Mouse (Mus musculus): ENCODE results near the gene Olfr221.
"Not testable (repeated sequence)": the region's sequence is repeated elsewhere in the genome, so short reads cannot be mapped to it uniquely, and the experiment has no call there.

Olfr221 gene

DNA sequence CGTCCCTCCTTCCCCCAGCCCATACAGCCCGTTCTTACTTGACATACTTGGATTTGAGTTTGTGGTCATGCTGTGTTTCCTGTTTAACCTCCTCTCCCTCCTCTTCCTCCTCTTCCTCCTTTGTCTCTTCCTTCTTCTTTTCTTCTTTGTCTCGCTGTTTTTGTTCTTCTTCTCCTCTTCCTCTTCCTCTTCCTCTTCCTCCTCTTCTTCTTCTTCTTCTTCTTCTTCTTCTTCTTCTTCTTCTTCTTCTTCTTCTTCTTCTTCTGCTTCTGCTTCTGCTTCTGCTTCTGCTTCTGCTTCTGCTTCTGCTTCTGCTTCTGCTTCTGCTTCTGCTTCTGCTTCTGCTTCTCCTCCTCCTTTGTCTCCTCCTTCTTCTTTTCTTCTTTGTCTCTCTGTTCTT is at the start of gene Olfr221:
Olfr221 (minus strand) TSS at position 101 of the 400 bp plus-strand sequence.
- not testable (repeated sequence) for DNase-seq (ENCODE audit: low spot score)

GRCm38 (mm10) chr14:52083083-52083482 is 40.8 kb upstream of the Olfr221 start:
- no peak for DNase-seq (ENCODE audit: low spot score)

DNA sequence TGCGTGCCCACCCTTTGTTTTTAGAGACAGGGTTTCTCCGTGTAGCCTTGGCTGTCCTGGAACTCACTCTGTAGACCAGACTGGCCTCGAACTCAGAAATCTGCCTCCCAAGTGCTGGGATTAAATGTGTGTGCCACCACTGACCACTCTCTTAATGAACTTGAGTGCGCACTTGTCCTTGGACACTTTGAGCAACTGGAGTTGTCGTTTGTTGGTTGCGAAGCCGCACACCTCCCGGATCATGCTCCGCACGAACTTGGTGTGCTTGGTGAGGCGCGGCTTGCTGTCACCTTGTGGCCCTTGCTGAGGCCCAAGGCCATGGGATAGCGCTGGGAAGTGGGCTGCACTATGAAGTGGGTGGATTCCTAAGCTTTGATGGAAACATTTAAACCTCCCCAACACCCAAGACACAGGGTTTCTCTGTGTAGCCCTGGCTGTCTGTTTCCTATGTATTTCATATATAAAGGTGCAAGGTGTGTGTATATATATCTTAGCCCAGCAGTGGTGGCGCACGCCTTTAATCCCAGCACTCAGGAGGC is 29.4 kb upstream of the Olfr221 start:
- DNase-seq (ENCODE audit: low spot score) = no peak

- no peak for DNase-seq (ENCODE audit: low spot score)
Measured at GRCm38 (mm10) chr14:52066135-52066534, 23.9 kb upstream of the Olfr221 start.

DNA sequence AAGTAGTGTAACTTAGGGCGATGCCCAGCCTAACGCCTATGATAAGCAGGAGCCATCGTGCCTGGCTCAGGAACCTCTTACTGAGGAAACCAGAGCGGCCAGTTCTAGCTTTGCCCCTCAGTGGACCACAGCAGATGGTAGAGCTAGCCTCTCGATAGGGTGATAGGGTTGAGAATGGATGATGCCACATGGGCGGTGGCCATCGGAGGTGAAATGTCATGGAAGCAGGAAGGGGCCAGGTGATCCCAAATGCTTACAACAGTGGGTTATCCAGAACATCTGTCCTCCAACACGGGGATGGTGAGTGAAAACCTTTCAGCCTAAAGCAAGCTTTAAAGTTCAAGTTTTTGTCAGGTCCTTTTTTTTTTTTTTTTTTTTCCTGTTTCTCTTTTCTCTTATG is 19.5 kb upstream of the Olfr221 start:
- no peak for DNase-seq (ENCODE audit: low spot score)

- no peak for DNase-seq (ENCODE audit: low spot score)
Measured at GRCm38 (mm10) chr14:52060800-52061199, 18.5 kb upstream of the Olfr221 start.

GRCm38 (mm10) chr14:52059982-52060381 is 17.7 kb upstream of the Olfr221 start:
- no peak for DNase-seq (ENCODE audit: low spot score)

DNA sequence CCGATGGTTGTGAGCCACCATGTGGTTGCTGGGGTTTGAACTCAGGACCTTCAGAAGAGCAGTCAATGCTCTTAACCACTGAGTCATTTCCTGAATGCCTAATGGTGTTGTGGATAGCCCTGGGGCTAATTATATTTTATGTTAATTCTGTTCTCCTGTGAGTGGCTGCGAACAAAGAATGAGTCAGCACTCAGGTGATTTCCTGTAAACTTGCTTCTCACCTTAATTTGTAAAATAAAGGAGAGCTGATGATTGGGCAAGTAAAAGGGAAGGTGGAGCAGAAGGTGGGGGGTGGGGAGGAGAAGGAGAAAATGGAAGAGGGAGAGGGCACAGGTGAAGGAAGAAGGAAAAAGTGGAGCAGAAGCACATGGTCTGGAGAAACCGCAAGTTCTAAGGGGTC is 10.5 kb upstream of the Olfr221 start:
- DNase-seq (ENCODE audit: low spot score) = not testable (repeated sequence)

DNA sequence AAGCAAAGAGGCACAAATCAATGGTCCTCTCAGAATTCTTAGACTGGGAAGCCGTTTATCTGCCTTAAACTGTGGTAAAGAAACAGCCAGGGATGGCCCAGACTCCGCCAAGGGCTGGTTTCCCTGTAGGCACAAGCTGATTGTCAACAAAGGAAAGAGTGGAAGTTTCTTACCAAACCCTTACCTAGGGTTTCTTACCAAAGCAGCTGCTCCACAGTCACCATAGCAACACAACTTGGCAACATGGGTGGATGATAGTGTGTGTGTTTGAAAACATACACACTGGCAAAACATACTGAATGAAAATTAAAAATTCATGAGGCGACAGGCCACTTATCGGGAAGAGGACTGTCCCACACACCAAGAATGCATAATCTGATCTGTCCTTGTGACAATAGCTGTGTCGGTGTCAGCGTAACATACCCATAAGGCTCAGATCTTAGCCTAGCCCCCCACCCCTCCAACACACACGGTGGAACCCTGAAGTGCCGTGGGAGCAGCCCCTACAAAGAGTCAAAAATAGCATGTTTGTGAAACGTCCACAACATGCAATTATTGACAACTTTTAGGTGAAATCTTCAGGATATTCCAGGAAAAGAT is 3.8 kb upstream of the Olfr221 start:
- no peak for DNase-seq (ENCODE audit: low spot score)

DNA sequence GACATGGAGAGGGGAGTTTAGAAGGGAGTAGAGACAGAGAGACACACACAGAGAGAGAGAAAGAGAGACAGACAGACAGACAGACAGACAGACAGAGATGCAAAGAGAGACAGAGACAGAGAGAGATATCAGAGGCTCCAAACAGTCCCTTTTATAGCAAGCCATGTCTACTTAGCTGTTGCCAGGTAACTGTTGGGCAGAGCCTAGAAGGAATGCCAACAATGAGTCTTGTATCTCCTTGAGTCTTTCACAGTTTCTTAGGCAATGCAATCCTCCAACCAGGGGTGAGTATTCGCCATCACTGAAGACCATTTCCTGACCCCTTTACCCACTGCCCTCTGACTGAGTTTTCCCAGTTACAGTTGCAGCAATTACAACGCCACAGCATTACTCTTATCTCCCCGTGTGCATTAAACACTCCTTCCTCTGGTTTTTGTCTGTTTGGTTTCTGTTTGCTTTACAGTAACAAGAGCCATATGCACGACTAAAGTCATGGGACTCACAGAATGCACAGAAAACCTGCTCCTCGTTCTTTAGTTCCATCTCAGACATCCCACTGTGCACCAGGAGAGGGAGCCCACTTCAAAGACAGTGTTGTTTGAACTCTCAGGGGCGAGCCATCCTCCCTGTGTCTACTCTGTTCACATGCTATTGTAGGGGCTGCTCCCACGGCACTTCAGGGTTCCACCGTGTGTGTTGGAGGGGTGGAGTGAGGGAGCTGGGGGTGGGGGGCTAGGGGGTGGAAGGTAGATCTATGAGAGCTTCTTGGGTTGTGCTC is 2.8 kb upstream of the Olfr221 start:
- DNase-seq (ENCODE audit: low spot score) = peak; percentile 12

DNA sequence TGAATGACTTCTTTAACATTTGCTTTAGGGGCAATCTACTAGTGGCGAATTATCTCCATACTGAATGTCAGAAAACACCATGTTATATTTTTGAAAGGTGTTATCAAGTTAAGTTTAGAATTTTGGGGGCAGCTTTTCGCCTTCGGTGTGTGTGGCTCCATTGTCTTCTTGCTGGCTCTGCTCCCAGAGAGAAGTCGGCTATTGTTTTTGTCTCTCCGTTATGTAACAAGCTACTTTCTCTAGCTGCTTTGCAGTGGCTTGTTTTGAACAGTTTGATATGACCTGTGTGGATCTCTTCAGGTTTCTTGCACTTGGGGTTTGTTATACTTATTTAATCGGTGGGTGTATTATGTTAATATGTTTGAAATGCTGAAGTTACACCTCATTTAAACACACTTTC is 1.2 kb upstream of the Olfr221 start:
- DNase-seq (ENCODE audit: low spot score) = no peak

- DNase-seq (ENCODE audit: low spot score) = no peak
Measured at GRCm38 (mm10) chr14:52039332-52039731, 2.9 kb downstream of the Olfr221 start.

GRCm38 (mm10) chr14:52035926-52036325 is 6.3 kb downstream of the Olfr221 start:
- DNase-seq (ENCODE audit: low spot score) = no peak

DNA sequence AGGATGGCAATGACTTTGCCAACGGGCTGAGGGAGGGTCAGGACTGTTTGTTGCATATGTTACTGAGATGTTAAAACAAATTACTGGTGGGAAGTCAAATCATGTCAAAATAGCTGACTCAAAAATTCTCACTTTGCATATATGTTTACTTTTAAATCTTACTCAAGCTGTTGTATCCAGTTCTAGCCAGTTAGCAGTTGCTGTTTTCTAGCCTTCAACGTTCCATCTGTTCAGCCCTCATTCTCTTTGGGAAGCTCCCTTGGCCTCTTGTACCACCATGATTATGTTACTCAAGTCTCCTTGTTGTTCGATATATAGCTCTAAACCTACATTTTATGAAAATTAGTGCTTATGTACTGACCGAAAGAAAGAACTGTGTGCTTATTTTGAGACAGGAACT is 15.9 kb downstream of the Olfr221 start:
- no peak for DNase-seq (ENCODE audit: low spot score)

GRCm38 (mm10) chr14:52024133-52024532 is 18.1 kb downstream of the Olfr221 start:
- DNase-seq (ENCODE audit: low spot score) = no peak

DNA sequence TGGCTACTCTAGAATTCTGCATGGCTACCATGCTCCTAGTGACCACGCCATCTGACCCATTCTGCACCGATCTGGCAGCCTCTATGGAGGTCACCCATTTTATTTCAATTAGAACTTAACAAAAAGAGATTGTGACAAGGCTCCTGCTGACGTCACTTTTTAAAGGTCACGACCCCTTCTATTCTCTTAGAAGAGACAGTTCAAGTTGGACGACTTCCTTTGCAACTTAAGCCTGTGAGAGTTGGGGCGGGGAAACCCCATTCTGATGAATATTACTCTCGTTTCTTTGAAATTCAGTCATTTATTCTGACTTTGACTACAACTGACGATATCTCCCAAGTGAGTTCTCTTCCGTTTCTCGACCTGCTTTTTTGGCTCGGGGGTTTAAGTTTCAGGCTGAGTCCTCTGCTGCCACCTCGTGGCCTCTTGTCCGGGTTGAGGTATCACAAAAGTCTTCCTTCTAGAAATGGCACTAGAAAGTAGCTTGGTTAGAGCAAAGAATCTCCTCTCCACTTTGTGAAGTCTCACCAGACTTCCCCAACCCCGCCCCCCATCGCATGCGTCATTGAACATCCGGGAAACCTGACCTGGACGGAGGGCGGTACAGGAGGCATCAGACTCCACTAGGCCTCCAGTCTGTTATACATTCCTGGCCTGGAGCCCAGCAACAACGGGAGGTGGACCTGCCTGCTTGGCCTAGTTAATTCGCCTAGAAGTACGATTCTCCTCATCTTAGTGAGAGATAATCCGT is 19.4 kb downstream of the Olfr221 start:
- DNase-seq (ENCODE audit: low spot score) = peak; percentile 91

DNA sequence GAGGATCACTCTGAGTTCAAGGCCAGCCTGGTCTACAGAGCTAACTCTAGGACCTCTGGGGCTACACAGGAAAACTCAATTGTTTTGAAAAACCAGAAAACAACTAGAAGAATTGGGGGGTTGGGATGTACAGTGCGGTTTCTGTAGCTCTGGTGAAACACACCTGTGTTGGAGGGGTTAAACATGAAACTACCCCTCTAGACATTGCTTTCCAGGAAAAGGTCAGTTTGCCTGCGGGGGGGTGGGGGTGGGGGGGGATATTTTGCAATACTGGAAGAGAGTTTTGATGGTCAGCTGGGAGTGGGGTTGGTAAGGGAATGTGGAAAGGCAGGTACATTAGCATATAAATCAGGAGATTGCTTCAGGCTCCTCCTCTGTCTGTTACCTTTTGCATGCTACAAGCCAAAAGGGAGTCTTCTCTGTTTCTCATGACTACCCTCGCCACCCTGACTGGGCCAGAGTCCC is 20.0 kb downstream of the Olfr221 start:
- no peak for DNase-seq (ENCODE audit: low spot score)

DNA sequence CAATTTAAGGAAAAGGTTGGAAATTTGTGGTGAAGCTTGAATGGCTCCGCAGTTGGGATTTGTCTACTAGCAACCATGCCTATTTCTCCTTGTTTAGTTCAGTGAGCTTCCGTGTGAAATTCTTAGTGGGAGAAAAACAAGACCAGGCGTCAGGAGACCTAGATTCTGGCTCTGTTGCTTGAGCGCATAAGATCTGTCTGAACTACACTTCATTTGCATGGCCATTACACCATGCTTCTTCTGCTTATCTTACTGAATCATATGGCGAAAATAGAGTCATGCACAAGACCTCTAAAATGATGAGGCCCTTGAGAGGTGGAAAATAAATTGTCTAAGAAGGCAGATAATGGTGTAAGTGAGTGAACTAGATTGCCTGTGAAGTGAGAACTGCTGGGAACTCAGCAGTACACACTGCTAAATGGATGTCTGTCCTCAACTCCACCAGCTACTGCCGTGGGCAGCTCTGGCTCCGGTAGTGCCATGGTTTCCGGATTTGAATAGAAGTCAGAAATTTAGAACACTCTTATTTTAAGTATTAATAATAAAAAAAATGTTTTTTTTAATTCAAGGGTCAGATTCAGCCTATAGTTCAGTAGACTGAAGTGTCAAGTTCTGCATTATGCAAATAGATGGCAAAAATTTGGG is 20.6 kb downstream of the Olfr221 start:
- no peak for DNase-seq (ENCODE audit: low spot score)

- DNase-seq (ENCODE audit: low spot score) = no peak
Measured at GRCm38 (mm10) chr14:52021138-52021529, 21.1 kb downstream of the Olfr221 start.

DNA sequence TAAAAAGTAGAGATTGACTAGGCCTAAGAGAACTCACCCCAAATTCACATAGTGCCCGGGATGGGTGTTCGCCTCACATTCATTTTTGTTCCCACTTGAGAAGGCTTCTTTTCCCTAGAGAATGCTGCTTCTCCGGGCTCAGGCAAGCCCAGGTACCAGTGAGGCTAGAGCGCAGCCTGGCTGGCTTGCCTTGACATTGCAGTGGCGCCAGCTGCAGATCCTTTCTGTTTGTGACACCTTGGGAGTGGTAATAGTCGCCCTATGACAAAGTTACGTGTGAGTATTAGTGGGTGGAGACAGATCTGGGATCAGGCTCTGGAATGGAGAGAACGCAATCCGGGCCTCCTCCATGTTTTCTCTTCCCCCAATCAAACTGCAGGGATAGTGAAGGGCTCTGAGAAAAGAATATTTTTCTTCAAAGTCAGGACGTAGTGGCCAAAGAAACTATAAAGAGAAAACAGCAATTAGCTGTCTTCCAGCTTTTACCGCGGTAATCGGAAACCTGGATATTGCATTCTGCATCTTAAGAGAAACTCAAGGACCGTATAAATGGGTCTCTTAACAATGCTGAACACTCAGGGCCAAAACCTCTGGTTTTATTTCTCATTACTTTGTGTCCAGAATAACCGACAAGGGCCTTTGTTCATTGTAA is 21.6 kb downstream of the Olfr221 start, which contains the start of gene Zfp219:
Zfp219 (minus strand) TSS at position 248 of the 652 bp plus-strand sequence.
- peak; percentile 88 for DNase-seq (ENCODE audit: low spot score)

GRCm38 (mm10) chr14:52019590-52020340 is 22.5 kb downstream of the Olfr221 start:
- DNase-seq (ENCODE audit: low spot score) = peak; percentile 98
